8 mouse cellular contexts compared by ENCODE assay signal in genomic region chr2:164979749-164980148, GRCm38 (mm10). TPM values are rescaled to one million over a fixed set of nuclear protein-coding genes. Genes with fewer than 3 reads are reported as not detected.
A peak's percentile ranks its signal among the peaks of the same experiment; 100 is the strongest.
DNase-seq lines count a peak whose midpoint lies in the region; ATAC-seq and TF ChIP-seq lines count a peak whose summit lies in the region.
"Had no signal": no experiment of that assay in that cellular context is flagged by ENCODE, and none has a peak within 500 bp of the region (broad histone marks: within the 10 kb centered on the region; RNA-seq: fewer than 3 reads in every experiment).

No protein-coding gene starts in this region.

- H3K36me3 ChIP-seq in kidney, postnatal 0 days (ENCODE audit: insufficient read depth, low read length) = no peaks in the 10 kb centered on the region
- H3K36me3 ChIP-seq: embryonic facial prominence, embryonic 15.5 days had no signal

- H3K4me2 ChIP-seq in kidney, postnatal 0 days (ENCODE audit: low read length) = no peak overlapping the region
- H3K4me2 ChIP-seq: embryonic facial prominence, embryonic 15.5 days had no signal

- H3K9me3 ChIP-seq in kidney, postnatal 0 days (replicated peaks; ENCODE audit: low read length) = no peaks in the 10 kb centered on the region
- H3K9me3 ChIP-seq: embryonic facial prominence, embryonic 15.5 days had no signal

- H3K9ac ChIP-seq in kidney, postnatal 0 days (ENCODE audit: low read depth, low read length) = no peak overlapping the region
- H3K9ac ChIP-seq: embryonic facial prominence, embryonic 15.5 days had no signal

- ATAC-seq in kidney, postnatal 0 days (replicated peaks; ENCODE audit: low FRiP score, low read depth) = no peak
- peak; percentile 88 for ATAC-seq in common myeloid progenitor, adult 5-6 weeks (replicated peaks; ENCODE audit: low read depth, poor library complexity, severe bottlenecking)

- 24% methylated on average over 7 of the region's 7 CpGs for WGBS in kidney, postnatal 0 days

- DNase-seq in kidney, postnatal 0 days (ENCODE audit: low spot score) = peak; percentile 85
- no peak for DNase-seq in kidney, adult 11 months
- peak; percentile 28 for DNase-seq in MEL-GATA-1-ER (ENCODE audit: extremely low read depth, low read depth)
- peak; percentile 58 for DNase-seq in lung, postnatal 36 days
- no peak for DNase-seq in layer of hippocampus, adult 18-20 months (ENCODE audit: low spot score in 2 of 2)
- no peak for DNase-seq in left cerebral cortex, postnatal 10 days (ENCODE audit: extremely low spot score in 1 of 2, low spot score in 2 of 2)

- no peak overlapping the region for H3K27ac ChIP-seq in kidney, postnatal 0 days
- H3K27ac ChIP-seq: embryonic facial prominence, embryonic 15.5 days had no signal

- H3K4me3 ChIP-seq in kidney, postnatal 0 days (replicated peaks; ENCODE audit: low read depth, low read length) = no peak overlapping the region
- H3K4me3 ChIP-seq: embryonic facial prominence, embryonic 15.5 days had no signal

- no peak for TF ChIP-seq CTCF in kidney, postnatal 0 days (IDR thresholded peaks at IDR 0.05; ENCODE audit: low read depth)

- no peaks in the 10 kb centered on the region for H3K4me1 ChIP-seq in kidney, postnatal 0 days (replicated peaks; ENCODE audit: insufficient read depth, low read length)
- H3K4me1 ChIP-seq: embryonic facial prominence, embryonic 15.5 days had no signal

- intact Hi-C loops in left cerebral cortex, postnatal 10 days (cut with DNase I) = no loop called here

- H3K27me3 ChIP-seq in kidney, postnatal 0 days (ENCODE audit: insufficient read depth, low read length) = no peaks in the 10 kb centered on the region

RNA-seq across cellular contexts. Expression of gene Slc12a5, which starts 19.1 kb away (rescaled TPM):
- 0.68 and 0.74 TPM in 2 replicates for polyA plus RNA-seq in kidney, postnatal 0 days (2015; fragmentation: Nextera tagmentation; extraction: Ambion mirVana)
- total RNA-seq in common myeloid progenitor, adult 5-6 weeks (2017) = 4.2 TPM in 1 of 2 replicates, not detected in the other
- 100 to 1,000 TPM; 396 to 408 TPM for total RNA-seq in layer of hippocampus, adult 18-20 months (2021)
- 100 to 1,000 TPM; 350 to 355 TPM for total RNA-seq in left cerebral cortex, postnatal 10 days (2021)

RNA-seq across cellular contexts. Expression of gene Mmp9, which starts 39.2 kb away (rescaled TPM):
- 1.7 and 1.9 TPM in 2 replicates for polyA plus RNA-seq in kidney, postnatal 0 days (2015; fragmentation: Nextera tagmentation; extraction: Ambion mirVana)
- total RNA-seq in common myeloid progenitor, adult 5-6 weeks (2017) = 1.0 and 1.1 TPM in 2 replicates
- total RNA-seq in layer of hippocampus, adult 18-20 months (2021) = 1 to 10 TPM; 1.5 to 1.6 TPM
- total RNA-seq in left cerebral cortex, postnatal 10 days (2021) = 1 to 10 TPM; 2.9 to 3.4 TPM

RNA-seq across cellular contexts. Expression of gene Ncoa5, which starts 54.9 kb away (rescaled TPM):
- 35.6 and 38.6 TPM in 2 replicates for polyA plus RNA-seq in kidney, postnatal 0 days (2015; fragmentation: Nextera tagmentation; extraction: Ambion mirVana)
- total RNA-seq in common myeloid progenitor, adult 5-6 weeks (2017) = 43.5 and 44.9 TPM in 2 replicates
- 10 to 100 TPM; 57.0 to 59.2 TPM for total RNA-seq in layer of hippocampus, adult 18-20 months (2021)
- total RNA-seq in left cerebral cortex, postnatal 10 days (2021) = 10 to 100 TPM; 61.1 to 61.2 TPM

Comparison
In these comparisons a context has a peak if more than half of its experiments do, and no peak if none do; other contexts are left out.
1. DNase-seq: peak in kidney, postnatal 0 days (single experiment), MEL-GATA-1-ER (single experiment) and lung, postnatal 36 days (single experiment); none in kidney, adult 11 months (single experiment), layer of hippocampus, adult 18-20 months (0 of 2) and left cerebral cortex, postnatal 10 days (0 of 2).
2. RNA of gene Slc12a5, which starts 19.1 kb away (total RNA-seq): 396 to 408 TPM in layer of hippocampus, adult 18-20 months and 350 to 355 TPM in left cerebral cortex, postnatal 10 days; 4.2 TPM in common myeloid progenitor, adult 5-6 weeks; every median in the first group is over 10 times any median in the second.